Mouse (Mus musculus): ENCODE data around the gene Olfr323. TPM values are rescaled to one million over a fixed set of nuclear protein-coding genes. Genes with fewer than 3 reads are reported as not detected.

Olfr323 gene
- polyA plus RNA-seq, 1 experiment from 2014 or later, result 0.17 TPM

DNA sequence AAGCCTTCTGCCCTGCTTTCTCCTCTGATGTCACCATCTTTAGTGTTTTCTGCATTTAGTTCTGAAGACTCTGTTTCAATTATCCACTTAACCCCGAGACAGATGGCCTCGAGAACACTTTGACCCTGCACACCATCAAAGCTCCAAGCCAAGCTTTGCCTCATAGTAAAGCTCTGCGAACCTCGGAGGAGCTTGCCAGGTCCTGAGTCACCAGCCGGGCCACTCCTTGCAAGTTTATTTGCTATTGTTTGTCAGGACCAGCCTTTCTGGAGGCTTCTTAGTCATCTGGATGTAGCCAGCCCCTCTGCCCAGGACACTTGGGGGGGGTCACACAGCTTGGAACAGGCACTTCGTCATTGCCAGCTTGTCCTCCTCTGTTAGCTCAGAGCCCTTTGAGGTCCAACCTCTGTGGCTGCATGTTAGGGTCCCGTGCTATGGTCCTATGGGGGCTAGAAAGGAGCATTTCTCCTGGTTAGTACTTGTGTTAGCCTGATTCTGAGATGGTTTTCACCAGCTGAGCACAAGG lies 7.9 kb upstream of the Olfr323 start:
- peak; percentile 11; the same call in 1 of the 2 replicates for ATAC-seq (ENCODE audit: insufficient read depth, low FRiP score)
- Histone ChIP-seq H3K9ac (ENCODE audit: low read length) (no peak overlapping the region), H3K4me3 (replicated peaks; ENCODE audit: low read length) (no peak overlapping the region), H3K27ac (ENCODE audit: low read length) (no peak overlapping the region), H3K27me3 (ENCODE audit: control insufficient read depth, insufficient read depth, low read length) (no peaks in the 10 kb centered on the region), H3K4me1 (ENCODE audit: control insufficient read depth, insufficient read depth, low read length) (peaks cover 6% of the 10 kb centered on the region; the same call in 1 of the 2 replicates), H3K9me3 (replicated peaks; ENCODE audit: control insufficient read depth, low read length) (no peaks in the 10 kb centered on the region), H3K36me3 (ENCODE audit: control insufficient read depth, insufficient read depth, low read length) (no peaks in the 10 kb centered on the region), H3K4me2 (ENCODE audit: low read depth, low read length) (no peak overlapping the region)
- WGBS, result 44% methylated on average over 7 of the region's 7 CpGs

DNA sequence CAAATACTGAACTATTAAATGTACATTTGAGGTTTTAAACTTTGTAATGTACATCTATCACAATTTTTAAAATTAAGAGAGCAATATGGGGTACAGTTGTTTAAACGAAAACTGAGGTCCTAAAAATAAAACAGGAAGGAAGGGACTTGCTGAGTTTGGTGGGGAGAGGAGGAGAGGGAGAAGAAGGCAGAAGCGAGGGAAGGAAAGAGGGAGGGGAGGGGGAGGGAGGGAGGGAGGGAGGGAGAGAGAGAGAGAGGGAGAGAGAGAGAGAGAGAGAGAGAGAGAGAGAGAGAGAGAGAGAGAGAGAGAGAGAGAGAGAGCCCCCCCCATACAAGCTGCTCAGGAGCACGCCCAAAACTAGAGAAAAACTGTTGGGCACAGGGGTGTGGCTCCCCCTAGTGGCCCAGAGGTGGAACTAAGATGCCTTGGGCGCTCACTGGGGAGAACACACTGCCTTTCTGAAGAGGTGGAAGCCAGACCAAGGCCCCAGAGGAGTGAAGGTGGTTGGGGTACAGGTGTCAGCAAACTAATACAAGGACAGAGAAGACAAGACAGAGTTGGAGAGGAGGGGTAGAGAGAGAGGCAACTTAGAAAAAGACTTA lies 6.2 kb upstream of the Olfr323 start:
- 16% methylated on average over 4 of the region's 4 CpGs for WGBS

DNA sequence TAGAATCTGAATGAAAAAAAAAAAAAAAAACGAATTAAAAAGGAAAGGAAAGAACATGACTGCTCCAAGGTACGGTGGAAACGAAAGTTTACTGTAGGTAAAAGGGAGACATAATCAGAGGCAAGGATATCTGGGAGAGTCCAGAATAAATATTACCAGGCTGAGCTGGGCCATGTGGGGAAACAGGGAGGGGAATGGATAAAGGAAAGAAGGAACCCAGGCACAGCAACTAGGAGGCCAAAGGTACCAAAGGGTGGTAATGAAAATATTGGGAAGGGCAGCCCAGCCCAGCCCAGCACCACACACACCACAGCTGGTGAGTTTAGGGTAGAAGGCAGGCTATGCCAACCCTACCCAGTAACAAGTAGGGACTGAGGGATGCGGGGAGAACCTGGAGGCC lies 4.6 kb upstream of the Olfr323 start:
- Histone ChIP-seq H3K27me3 (ENCODE audit: control insufficient read depth, insufficient read depth, low read length) (no peaks in the 10 kb centered on the region), H3K4me1 (ENCODE audit: control insufficient read depth, insufficient read depth, low read length) (no peaks in the 10 kb centered on the region), H3K4me3 (replicated peaks; ENCODE audit: low read length) (no peak overlapping the region), H3K9ac (ENCODE audit: low read length) (no peak overlapping the region), H3K4me2 (ENCODE audit: low read depth, low read length) (no peak overlapping the region), H3K36me3 (ENCODE audit: control insufficient read depth, insufficient read depth, low read length) (no peaks in the 10 kb centered on the region), H3K27ac (ENCODE audit: low read length) (peak overlapping the region; percentile 57), H3K9me3 (replicated peaks; ENCODE audit: control insufficient read depth, low read length) (no peaks in the 10 kb centered on the region)
- peak; percentile 72; the same call in 1 of the 2 replicates for ATAC-seq (ENCODE audit: insufficient read depth, low FRiP score)
- WGBS, result 57% methylated on average over 4 of the region's 4 CpGs

More for the DNA sequence above, 6.2 kb upstream of the Olfr323 start:
- Histone ChIP-seq H3K4me3 (replicated peaks; ENCODE audit: low read length) (no peak overlapping the region), H3K27ac (ENCODE audit: low read length) (no peak overlapping the region), H3K27me3 (ENCODE audit: control insufficient read depth, insufficient read depth, low read length) (no peaks in the 10 kb centered on the region), H3K9me3 (replicated peaks; ENCODE audit: control insufficient read depth, low read length) (no peaks in the 10 kb centered on the region), H3K36me3 (ENCODE audit: control insufficient read depth, insufficient read depth, low read length) (no peaks in the 10 kb centered on the region), H3K4me2 (ENCODE audit: low read depth, low read length) (no peak overlapping the region), H3K9ac (ENCODE audit: low read length) (no peak overlapping the region), H3K4me1 (ENCODE audit: control insufficient read depth, insufficient read depth, low read length) (peaks cover 6% of the 10 kb centered on the region; the same call in 1 of the 2 replicates)
- ATAC-seq (ENCODE audit: insufficient read depth, low FRiP score), result no peak

DNA sequence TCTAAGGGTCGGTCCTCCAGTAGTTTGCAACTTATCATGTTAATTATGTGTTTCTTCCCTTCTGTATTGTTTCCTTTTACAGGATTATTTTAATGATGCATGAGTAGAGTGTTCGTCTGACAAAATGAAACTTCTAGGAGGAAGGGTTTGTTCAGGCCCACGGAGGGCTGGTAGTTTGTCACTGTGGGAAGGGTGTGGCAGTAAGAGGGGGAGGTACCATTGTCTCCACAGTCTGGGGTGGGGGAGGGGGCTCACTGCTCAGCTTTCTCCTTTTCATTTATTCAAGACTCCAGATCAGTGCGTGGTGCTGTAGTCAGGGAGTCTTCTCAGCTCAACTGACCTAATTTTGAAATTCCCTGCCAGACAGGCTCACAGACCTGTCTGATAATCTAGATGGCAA lies 4.2 kb downstream of the Olfr323 start:
- Histone ChIP-seq H3K4me2 (ENCODE audit: low read depth, low read length) (no peak overlapping the region), H3K9ac (ENCODE audit: low read length) (no peak overlapping the region), H3K4me3 (replicated peaks; ENCODE audit: low read length) (no peak overlapping the region), H3K4me1 (ENCODE audit: control insufficient read depth, insufficient read depth, low read length) (no peaks in the 10 kb centered on the region), H3K27ac (ENCODE audit: low read length) (no peak overlapping the region), H3K9me3 (replicated peaks; ENCODE audit: control insufficient read depth, low read length) (no peaks in the 10 kb centered on the region), H3K36me3 (ENCODE audit: control insufficient read depth, insufficient read depth, low read length) (no peaks in the 10 kb centered on the region), H3K27me3 (ENCODE audit: control insufficient read depth, insufficient read depth, low read length) (no peaks in the 10 kb centered on the region)
- WGBS, result 44% methylated on average over 4 of the region's 4 CpGs
- no peak for ATAC-seq (ENCODE audit: insufficient read depth, low FRiP score)

DNA sequence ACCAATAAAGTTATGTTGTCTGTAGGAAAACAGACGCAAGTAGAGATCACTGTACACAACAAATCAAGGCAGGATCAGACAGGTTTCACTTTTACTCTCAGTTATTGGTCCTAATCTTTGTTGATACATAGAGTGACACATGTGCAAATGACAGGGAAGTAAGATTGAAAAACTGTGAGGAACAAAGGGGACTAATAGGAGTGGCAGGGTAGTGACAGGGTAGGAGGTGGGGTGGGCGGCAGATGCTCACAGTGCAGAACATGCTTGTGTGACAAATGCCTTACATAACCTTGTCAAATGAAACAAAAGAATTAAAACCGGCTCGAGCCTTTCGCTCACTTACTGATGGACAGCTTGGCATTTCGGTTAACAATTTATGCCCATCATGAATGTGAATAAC lies 11.5 kb downstream of the Olfr323 start:
- no peaks in the 10 kb centered on the region for H3K36me3 ChIP-seq (ENCODE audit: control insufficient read depth, insufficient read depth, low read length)
- peak overlapping the region; percentile 61 for H3K27ac ChIP-seq (ENCODE audit: low read length)
- no peaks in the 10 kb centered on the region for H3K9me3 ChIP-seq (replicated peaks; ENCODE audit: control insufficient read depth, low read length)
- ATAC-seq (ENCODE audit: insufficient read depth, low FRiP score), result peak; percentile 71; the same call in 1 of the 2 replicates
- H3K4me1 ChIP-seq (ENCODE audit: control insufficient read depth, insufficient read depth, low read length), result peaks cover 11% of the 10 kb centered on the region; the same call in 1 of the 2 replicates
- 66% methylated on average over 6 of the region's 6 CpGs for WGBS
- H3K27me3 ChIP-seq (ENCODE audit: control insufficient read depth, insufficient read depth, low read length), result no peaks in the 10 kb centered on the region
- H3K9ac ChIP-seq (ENCODE audit: low read length), result no peak overlapping the region
- H3K4me3 ChIP-seq (replicated peaks; ENCODE audit: low read length), result no peak overlapping the region
- 0 out of 2 replicates have a peak overlapping the region, but pooled peaks have one; percentile 17 for H3K4me2 ChIP-seq (ENCODE audit: low read depth, low read length)

DNA sequence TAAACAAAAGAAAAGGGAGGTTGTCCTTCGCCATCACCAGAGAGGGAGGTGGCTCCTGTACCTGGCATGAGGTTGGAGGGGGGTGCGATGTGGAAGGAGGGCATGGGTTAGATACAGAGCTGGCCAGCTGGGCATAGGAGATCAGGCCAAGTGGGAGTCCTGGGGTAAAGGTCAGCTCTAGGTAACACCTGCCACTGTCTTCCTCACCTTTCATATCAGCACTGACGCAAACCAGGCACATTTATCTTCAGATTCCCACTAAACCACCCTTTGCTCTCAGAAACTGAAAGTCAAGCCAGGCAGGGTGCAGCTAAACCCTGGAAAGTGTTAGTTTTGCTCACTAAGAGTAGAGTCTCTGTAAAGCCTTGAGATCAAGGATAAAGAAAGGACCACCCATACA lies 11.9 kb downstream of the Olfr323 start:
- peaks cover 11% of the 10 kb centered on the region; the same call in 1 of the 2 replicates for H3K4me1 ChIP-seq (ENCODE audit: control insufficient read depth, insufficient read depth, low read length)
- no peaks in the 10 kb centered on the region for H3K36me3 ChIP-seq (ENCODE audit: control insufficient read depth, insufficient read depth, low read length)
- ATAC-seq (ENCODE audit: insufficient read depth, low FRiP score), result peak; percentile 58; the same call in 1 of the 2 replicates
- H3K9me3 ChIP-seq (replicated peaks; ENCODE audit: control insufficient read depth, low read length), result no peaks in the 10 kb centered on the region
- H3K27me3 ChIP-seq (ENCODE audit: control insufficient read depth, insufficient read depth, low read length), result no peaks in the 10 kb centered on the region
- no peak overlapping the region for H3K9ac ChIP-seq (ENCODE audit: low read length)
- peak overlapping the region; percentile 61 for H3K27ac ChIP-seq (ENCODE audit: low read length)
- 38% methylated on average over 3 of the region's 3 CpGs for WGBS
- no peak overlapping the region for H3K4me3 ChIP-seq (replicated peaks; ENCODE audit: low read length)
- 0 out of 2 replicates have a peak overlapping the region, but pooled peaks have one; percentile 17 for H3K4me2 ChIP-seq (ENCODE audit: low read depth, low read length)

DNA sequence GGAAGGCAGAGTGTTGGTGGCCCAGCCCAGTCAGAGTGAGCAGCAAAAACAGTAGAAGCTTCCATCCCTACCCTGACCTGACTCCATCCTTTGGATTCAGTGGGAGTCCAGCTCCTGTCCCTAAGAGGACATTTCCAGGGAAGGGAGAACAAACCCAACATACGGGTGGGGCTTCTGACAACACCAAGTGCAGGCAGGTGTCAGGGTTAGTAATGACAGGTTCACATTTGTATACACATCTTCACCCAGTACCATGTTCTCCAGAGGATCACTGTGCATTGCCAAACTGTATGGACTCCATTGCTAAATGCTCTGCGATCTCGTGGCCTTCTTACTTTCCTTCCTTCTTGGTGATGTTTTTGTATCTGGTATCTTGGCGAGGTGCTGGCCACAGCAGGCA lies 14.3 kb downstream of the Olfr323 start, which contains the start of gene 2210407C18Rik:
Gene 2210407C18Rik, minus strand, starts transcription at position 101 of the 400 bp plus-strand sequence.
- H3K27me3 ChIP-seq (ENCODE audit: control insufficient read depth, insufficient read depth, low read length), result no peaks in the 10 kb centered on the region
- no peak within 1 kb of the TSS for H3K4me2 ChIP-seq (ENCODE audit: low read depth, low read length)
- no peak within 1 kb of the TSS for H3K27ac ChIP-seq (ENCODE audit: low read length)
- ATAC-seq (ENCODE audit: insufficient read depth, low FRiP score), result no peak
- no peak within 1 kb of the TSS for H3K4me3 ChIP-seq (replicated peaks; ENCODE audit: low read length)
- no peaks in the 10 kb centered on the region for H3K36me3 ChIP-seq (ENCODE audit: control insufficient read depth, insufficient read depth, low read length)
- WGBS, result 91% methylated on average over 4 of the region's 4 CpGs
- H3K4me1 ChIP-seq (ENCODE audit: control insufficient read depth, insufficient read depth, low read length), result peaks cover 11% of the 10 kb centered on the region; the same call in 1 of the 2 replicates
- H3K9ac ChIP-seq (ENCODE audit: low read length), result no peak within 1 kb of the TSS
- H3K9me3 ChIP-seq (replicated peaks; ENCODE audit: control insufficient read depth, low read length), result no peaks in the 10 kb centered on the region

DNA sequence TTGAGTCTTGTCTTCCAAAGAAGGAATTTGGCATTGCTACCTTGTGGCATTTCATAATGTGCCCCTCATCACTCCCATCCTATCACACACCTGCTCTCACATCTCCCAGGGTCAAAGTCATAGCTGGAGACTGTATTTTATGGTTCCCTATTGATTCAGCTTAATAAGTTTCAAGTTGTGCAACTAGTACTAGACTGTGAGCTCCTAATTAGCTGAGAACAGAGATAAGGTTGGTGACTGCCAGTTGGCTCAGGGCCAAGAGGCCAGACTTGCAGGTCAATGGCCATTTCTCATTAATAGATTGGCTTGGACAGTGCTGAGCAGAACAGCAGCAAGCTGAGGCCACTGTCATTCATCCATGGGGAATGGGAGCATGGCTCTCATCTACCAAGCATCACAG lies 15.8 kb downstream of the Olfr323 start:
- H3K9ac ChIP-seq (ENCODE audit: low read length), result no peak overlapping the region
- no peaks in the 10 kb centered on the region for H3K9me3 ChIP-seq (replicated peaks; ENCODE audit: control insufficient read depth, low read length)
- peaks cover 11% of the 10 kb centered on the region; the same call in 1 of the 2 replicates for H3K4me1 ChIP-seq (ENCODE audit: control insufficient read depth, insufficient read depth, low read length)
- H3K36me3 ChIP-seq (ENCODE audit: control insufficient read depth, insufficient read depth, low read length), result no peaks in the 10 kb centered on the region
- H3K4me2 ChIP-seq (ENCODE audit: low read depth, low read length), result no peak overlapping the region
- H3K27ac ChIP-seq (ENCODE audit: low read length), result no peak overlapping the region
- peak; percentile 46; the same call in 1 of the 2 replicates for ATAC-seq (ENCODE audit: insufficient read depth, low FRiP score)
- no peaks in the 10 kb centered on the region for H3K27me3 ChIP-seq (ENCODE audit: control insufficient read depth, insufficient read depth, low read length)
- H3K4me3 ChIP-seq (replicated peaks; ENCODE audit: low read length), result no peak overlapping the region

DNA sequence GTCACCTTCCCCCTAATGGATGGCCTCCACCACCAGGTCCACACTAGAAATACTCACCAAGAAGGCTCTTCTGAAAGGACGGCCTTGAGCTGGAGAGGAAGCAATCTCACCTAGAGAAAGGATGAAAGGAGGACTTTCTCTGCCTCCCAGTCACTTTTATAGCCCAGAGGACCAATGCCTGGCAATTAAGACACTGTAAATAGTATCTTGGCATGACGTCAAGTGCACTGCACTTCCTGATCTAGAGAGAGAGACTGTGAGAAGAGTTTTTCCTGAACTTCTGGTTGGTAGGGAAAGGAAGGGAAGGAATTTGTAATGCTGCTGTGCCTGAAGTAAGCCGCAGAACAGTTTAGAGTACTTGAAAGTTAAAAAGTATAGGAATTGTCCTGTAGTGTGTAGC lies 16.9 kb downstream of the Olfr323 start:
- ATAC-seq (ENCODE audit: insufficient read depth, low FRiP score), result no peak
- no peak overlapping the region for H3K4me2 ChIP-seq (ENCODE audit: low read depth, low read length)
- no peaks in the 10 kb centered on the region for H3K27me3 ChIP-seq (ENCODE audit: control insufficient read depth, insufficient read depth, low read length)
- H3K9ac ChIP-seq (ENCODE audit: low read length), result no peak overlapping the region
- no peak overlapping the region for H3K27ac ChIP-seq (ENCODE audit: low read length)
- H3K36me3 ChIP-seq (ENCODE audit: control insufficient read depth, insufficient read depth, low read length), result no peaks in the 10 kb centered on the region
- no peaks in the 10 kb centered on the region for H3K9me3 ChIP-seq (replicated peaks; ENCODE audit: control insufficient read depth, low read length)
- peaks cover 9% of the 10 kb centered on the region; the same call in 1 of the 2 replicates for H3K4me1 ChIP-seq (ENCODE audit: control insufficient read depth, insufficient read depth, low read length)
- 68% methylated on average over 3 of the region's 3 CpGs for WGBS
- H3K4me3 ChIP-seq (replicated peaks; ENCODE audit: low read length), result no peak overlapping the region
